Mouse (Mus musculus): ENCODE measurements at regions not wholly inside any gene's neighbourhood (a gene's known extent, or its start where the extent isn't known, plus 50 kb on each side); places are given as distances from the start of the nearest gene placed in this dataset.
A peak's percentile ranks its signal among the peaks of the same experiment; 100 is the strongest.

GRCm38 (mm10) chr15:51597841-51598240, 2286.9 kb upstream of the Gm7489 start:
- intact Hi-C loops (cut with DNase I), result no loop called here
- DNase-seq (ENCODE audit: low spot score in 2 of 2), result peak in 1 of 2 experiments; percentile 16

DNA sequence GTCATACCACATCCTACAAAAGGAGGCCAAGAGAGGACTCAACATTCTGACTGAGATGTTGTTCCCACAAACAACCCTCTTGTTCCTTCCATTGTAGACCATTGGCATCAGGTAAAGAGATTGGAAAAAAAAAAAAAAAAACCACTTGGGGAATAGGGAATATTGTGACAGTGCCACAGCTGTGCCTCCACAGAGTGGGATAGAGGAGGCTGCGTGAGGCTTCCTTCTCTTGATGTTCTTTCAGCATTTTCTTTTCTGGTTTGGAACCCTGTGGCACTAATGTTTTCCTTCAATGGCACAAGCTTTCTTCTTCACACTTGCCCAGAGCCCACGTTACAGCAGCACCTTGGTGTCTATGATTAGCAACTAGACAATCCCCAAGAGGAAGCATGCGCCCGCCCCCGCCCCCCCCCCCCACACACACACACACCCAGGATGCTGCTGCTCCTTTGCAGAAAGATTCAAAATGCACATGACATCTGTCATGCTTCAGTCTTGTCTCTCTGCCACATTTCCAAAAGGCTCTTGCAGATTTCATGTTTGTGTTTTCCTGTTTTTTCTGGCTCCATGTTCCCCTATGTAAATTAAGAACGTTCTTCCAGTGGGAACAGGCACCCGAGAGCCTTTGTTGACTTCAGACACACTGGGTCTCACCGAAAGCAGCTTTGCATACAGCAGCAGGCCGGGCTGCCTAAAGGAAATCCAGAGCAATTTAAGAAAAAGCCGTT, 2283.4 kb upstream of the Gm7489 start:
- intact Hi-C loops (cut with DNase I), result no loop called here
- no peak for DNase-seq (ENCODE audit: low spot score in 2 of 2)

DNA sequence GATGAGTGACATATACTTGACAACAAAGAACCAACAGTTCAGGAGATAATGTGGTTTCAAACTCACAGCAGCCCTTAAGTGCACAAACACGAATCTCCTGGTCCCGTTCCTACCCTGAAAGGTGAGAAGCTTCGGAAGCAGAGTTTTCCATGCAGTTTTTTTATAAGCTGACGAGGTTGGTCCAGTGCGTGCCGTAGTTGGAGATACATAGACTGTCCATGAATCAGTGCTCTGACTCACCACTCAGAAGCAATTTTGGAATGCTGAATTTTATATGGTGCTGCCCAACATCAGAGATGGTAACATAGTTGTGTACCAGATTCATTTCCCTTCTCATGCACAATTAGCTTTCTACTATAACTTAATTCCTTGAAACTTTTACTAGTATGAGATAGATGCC, 2263.3 kb upstream of the Gm7489 start:
- DNase-seq (ENCODE audit: low spot score in 2 of 2), result no peak
- intact Hi-C loops (cut with DNase I), result no loop called here

DNA sequence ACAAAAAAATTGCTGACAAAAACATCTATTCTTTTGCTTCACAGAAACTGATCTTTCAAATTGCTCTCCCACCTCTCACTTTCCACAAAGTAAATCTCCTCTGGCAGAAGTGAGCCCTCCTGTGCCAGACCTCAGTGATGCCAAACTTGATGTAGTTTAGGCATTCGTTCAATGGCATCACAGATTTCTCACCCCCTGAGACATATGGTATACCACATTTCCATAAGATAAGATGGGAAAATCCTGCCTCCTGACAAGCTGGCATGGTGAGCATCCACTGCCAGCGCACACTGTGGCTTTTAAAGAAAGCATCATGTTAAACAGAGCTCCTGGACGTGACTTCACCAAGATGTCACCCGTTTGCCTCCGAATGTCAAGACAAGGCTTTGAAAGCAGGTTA, 2257.2 kb upstream of the Gm7489 start:
- DNase-seq (ENCODE audit: low spot score in 2 of 2), result peak in 1 of 2 experiments; percentile 31
- intact Hi-C loops (cut with DNase I), result no loop called here

DNA sequence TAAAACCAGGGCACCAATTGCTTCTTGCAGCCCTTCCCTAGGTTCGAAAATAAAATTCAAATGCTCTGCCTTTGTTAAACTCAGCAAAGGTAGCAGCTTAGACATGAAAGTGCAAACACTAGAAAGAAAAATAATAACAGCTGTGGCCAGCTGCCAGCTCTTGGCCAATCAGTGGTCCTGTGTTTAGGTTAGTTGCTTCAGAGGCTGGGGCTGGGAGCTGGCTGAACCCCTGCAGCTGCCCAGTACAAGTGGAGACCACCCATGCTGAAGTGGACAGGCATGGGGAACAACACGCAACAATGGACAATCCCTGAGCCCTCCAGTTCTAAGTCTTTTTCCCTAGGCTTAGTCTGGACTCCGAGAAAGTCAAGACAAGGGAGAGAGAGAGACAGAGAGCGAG, 2256.2 kb upstream of the Gm7489 start:
- intact Hi-C loops (cut with DNase I), result no loop called here
- no peak for DNase-seq (ENCODE audit: low spot score in 2 of 2)

DNA sequence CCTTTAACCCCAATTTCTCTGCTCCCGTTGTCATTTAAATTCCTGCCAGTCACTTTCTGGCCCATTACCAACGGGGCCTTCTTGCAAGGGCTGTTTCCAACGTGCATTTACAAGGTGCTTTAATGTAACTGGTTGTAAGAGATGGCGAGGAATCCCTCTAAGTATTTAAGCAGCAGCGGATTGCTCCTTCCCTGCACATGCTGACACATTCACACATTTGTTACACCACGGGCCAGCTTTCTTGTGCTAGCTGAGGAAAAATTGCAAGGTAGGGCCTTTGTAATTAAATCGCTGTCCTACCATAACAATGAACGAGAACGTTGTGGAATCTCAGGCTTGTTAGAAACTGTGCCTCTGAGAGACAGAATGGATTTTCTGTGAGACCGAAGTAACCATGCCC, 2252.8 kb upstream of the Gm7489 start:
- intact Hi-C loops (cut with DNase I), result no loop called here
- no peak for DNase-seq (ENCODE audit: low spot score in 2 of 2)

DNA sequence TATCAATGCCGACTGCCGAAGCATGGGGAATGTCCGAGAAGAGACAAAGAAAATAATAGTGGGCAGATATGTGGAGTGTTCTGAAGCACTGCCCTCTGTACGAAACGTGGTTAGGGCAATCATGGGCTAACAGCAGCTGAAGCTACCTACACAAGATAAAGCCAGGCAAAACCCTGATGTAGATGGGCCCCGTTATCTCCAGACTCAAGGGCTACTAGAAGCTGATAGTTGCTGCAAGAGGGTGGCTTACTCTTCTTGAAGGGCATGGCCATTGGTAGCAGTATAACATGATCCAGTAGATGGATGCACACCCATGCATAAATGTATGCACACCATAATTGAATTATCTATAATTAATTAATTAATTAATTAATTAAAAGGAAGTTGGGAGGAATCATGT, 2251.6 kb upstream of the Gm7489 start:
- intact Hi-C loops (cut with DNase I), result no loop called here
- DNase-seq (ENCODE audit: low spot score in 2 of 2), result no peak

DNA sequence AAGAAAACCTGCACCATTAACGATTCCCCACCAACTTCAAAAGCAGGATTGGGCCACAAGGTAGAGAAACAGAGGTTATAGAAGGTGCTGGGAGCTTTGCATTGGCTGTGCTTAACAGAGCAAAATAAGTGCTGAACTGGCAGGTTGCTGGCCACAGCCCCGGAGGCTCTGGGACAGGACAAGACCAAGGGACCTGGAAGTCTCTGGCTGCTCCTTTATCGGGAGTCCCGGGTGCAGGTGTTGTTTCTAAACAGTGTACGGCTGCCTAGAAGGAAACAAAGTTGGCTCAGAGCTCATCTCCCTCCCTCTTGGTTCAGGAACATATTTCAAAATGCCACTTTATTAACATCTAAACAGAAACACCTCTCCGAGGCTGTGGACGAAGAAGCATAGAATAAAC, 2250.0 kb upstream of the Gm7489 start:
- intact Hi-C loops (cut with DNase I), result no loop called here
- DNase-seq (ENCODE audit: low spot score in 2 of 2), result no peak

DNA sequence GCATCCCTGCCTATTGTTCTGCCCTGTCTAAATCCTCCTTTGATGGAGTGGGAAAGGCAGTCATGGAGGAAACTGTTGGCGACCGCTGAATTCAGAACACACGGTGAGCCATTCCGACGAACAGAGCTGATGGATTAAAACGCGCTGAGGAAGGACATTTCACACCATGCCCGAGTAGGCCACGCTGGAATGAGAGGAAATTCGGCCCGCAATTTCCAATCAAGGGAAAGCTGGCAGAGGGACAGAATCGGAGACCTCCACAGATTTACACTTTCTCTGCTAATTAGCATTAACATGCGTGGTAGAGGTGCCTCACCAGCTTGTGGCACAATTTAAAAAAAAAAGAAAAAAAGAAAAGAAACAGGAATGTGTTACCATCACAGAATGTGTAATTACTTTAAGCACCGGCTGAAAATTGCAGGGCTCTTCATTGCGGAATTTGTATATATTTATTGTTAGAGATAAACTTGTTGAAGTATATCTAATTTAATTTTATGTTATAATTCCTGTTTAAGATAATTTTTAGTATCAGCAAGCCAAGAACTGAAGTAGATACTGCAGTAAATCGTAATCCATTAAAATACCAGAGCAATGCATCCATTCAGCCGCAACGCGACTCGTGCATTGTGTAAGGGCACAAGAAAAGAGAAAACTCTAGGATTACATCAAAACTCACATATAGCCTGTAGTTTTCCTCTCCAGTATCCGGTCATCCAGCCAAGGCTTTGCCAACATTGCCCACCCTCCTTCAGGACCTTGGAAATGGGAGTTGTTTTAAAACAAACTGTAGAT, 2249.4 kb upstream of the Gm7489 start:
- intact Hi-C loops (cut with DNase I), result no loop called here
- no peak for DNase-seq (ENCODE audit: low spot score in 2 of 2)

DNA sequence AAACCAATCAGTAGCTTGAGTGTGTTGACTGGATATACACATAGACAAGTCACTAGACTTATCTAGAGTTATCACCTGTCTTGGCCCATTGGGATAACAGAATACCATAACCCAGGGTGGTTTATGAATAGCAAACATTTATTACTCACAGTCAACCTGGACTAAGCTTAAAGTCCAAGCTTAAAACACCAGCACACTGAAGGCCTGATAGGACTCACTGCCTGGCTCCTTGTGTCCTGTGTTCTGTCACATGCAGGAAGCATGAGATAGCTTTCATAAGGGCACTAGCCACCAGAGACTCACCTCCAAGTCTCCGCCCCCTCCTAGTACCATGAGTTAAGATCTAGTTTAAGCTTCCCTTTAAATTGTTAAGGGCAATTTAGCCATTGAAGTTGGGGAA, 2247.1 kb upstream of the Gm7489 start:
- no peak for DNase-seq (ENCODE audit: low spot score in 2 of 2)
- intact Hi-C loops (cut with DNase I), result no loop called here

DNA sequence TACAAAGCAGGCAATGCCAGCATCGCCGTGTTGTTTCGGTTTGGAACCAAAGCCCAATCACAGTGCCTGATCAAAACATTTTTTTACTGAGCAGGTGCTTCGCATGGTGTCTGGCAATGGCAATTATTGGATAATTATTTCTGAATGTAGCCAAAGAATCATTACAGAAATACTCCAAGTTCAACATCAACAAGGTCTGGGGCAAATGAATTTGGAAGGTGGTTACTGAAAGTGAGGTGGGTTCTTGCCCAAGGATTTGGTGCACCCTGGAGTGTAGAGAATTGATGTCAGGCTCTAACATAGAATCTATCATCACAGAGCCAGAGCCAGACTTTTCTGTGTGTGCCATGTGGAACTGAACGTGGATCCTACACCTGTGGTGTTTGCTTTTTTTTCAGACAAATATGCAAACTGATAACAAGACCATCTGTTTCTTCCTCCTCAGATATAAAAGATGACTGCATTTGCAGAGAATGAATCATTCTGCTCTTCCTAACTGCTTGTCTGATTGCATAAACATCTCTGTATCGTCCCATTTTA, 2240.9 kb upstream of the Gm7489 start:
- intact Hi-C loops (cut with DNase I), result no loop called here
- no peak for DNase-seq (ENCODE audit: low spot score in 2 of 2)

DNA sequence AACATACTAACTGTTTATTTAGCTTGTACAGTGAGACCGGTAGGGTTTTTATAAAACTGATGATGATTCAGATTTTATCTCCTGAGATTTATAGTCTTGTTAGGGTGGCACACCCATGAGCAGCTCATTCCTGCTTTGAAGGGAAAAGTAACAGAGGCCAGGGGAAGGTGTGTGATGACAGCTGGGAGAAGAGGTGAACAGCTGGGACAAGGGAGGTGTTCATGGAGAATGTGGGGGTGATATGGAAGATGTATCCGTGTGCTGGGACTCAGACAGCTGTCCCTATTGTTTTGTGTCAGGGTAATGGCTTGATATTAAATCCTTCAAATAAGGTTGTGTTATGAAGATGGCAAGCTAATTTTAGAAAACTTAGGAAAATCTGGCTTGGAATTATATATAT, 2238.4 kb upstream of the Gm7489 start:
- intact Hi-C loops (cut with DNase I), result no loop called here
- no peak for DNase-seq (ENCODE audit: low spot score in 2 of 2)

- no peak for DNase-seq (ENCODE audit: low spot score in 2 of 2)
- intact Hi-C loops (cut with DNase I), result no loop called here
Measured at GRCm38 (mm10) chr15:51652497-51652896, 2232.2 kb upstream of the Gm7489 start.

DNA sequence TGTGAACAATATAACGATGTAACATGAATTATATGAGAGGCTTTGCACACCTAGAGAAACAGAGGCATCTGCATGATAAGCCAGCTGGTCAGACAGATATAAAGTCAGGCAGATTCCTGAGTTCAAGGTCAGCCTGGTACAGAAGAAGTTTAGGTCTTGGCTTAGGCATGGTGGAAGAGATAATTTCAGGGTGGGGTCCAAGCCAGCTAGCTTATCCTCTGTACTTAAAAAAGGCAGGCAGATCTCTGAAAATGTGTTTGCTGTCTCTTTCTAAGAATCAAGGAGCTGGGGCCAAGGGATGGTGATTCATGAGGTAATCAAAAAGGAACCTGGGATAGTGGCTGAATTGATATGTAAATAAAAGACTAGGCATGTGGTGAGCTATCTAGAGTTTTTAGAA, 2227.1 kb upstream of the Gm7489 start:
- intact Hi-C loops (cut with DNase I), result no loop called here
- DNase-seq (ENCODE audit: low spot score in 2 of 2), result no peak

DNA sequence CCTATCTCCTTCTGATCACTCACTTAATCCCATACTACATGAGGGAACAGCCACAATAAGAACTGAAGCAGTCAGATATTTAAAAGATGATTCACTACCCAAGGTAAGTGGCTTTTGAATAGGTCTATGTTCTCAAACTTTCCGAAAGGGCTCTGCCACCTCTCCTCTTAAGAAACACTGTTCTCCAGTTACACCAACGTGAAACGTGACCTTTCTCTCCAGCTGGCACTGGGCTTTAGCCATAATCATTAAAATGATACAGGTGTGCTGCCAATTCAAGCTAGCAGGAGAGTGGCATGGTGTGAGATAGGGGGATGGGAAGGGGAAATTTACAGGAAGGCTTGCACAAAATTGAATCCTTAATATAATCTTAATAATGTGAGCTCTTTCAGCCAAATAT, 2216.4 kb upstream of the Gm7489 start:
- no peak for DNase-seq (ENCODE audit: low spot score in 2 of 2)
- intact Hi-C loops (cut with DNase I), result no loop called here

- no peak for DNase-seq (ENCODE audit: low spot score in 2 of 2)
Measured at GRCm38 (mm10) chr15:51671667-51672372, 2212.9 kb upstream of the Gm7489 start.

GRCm38 (mm10) chr15:51673483-51673882, 2211.2 kb upstream of the Gm7489 start:
- intact Hi-C loops (cut with DNase I), result no loop called here
- DNase-seq (ENCODE audit: low spot score in 2 of 2), result no peak

More at GRCm38 (mm10) chr15:51671667-51672372, 2212.9 kb upstream of the Gm7489 start:
- intact Hi-C loops (cut with DNase I), result no loop called here

DNA sequence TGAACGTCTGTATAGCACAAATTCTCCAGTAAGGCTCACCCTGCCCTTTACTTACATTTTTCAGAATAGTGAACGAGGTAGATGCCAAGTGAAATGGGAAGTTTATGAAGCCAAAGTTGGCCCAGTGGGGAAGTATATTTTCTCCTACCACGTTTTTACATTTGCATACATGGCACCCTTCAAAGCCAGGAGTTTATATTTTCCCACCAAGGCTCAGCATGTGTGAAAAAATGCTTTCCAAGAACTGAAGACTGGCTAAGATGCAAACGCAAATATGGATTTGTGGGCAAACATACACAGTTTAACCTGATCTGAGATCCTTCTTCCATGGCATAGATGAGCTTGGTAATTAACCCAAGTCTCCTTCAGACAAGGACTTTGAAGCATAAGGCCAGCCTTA, 2209.4 kb upstream of the Gm7489 start:
- intact Hi-C loops (cut with DNase I), result no loop called here
- DNase-seq (ENCODE audit: low spot score in 2 of 2), result no peak

DNA sequence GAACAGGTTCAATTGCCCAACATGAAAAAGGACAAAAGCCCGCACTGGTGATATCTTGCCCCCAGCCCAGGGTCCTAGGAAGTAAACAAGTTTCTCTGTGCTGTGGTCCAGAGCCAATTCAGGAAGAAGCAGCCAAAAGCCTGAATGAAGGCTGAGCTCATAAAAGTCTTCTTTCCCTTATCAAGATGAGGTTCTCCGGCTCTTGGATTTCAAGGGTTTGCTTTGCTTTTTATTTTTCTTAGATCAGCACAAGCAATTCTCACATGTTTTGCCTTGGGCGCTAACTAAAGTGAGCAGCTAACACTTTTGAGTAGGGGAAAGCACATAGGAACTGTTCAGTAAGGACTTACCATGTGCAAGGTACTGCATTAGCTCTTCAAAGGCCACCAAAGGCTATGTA, 2208.0 kb upstream of the Gm7489 start:
- intact Hi-C loops (cut with DNase I), result no loop called here
- no peak for DNase-seq (ENCODE audit: low spot score in 2 of 2)

DNA sequence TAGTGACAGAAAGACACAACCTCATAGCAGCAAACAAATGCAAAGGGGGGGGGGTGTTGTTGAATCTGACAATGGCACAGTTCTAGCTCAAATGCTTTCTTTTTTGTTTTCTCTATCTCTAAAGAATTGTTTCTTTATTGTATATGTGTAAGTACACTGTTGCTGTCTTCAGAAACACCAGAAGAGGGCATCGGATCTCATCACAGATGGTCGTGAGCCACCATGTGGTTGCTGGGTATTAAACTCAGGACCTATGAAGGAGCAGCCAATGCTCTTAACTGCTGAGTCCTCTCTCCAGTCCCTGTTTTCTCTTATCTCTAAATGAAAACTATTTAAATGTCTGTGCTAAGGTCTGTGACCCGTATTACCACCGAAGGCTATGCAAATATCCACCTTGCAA, 2207.4 kb upstream of the Gm7489 start:
- intact Hi-C loops (cut with DNase I), result no loop called here
- no peak for DNase-seq (ENCODE audit: low spot score in 2 of 2)

Data from left cerebral cortex, postnatal 14 days (tissue).